Mouse (Mus musculus) thymus, adult 2 months (tissue): ENCODE measurements around the gene Dnah7c.

Experiments
- CTCF ChIP-seq: fragments of 200-500 bp; IDR thresholded peaks from 2 replicates; pipeline ENCODE4 v1.5.1; 2012; ENCODE audit warnings: mild to moderate bottlenecking, control low read depth, low read length, moderate library complexity, borderline replicate concordance; ENCODE audit not compliant: control insufficient read depth, poor library complexity, insufficient read depth; ENCODE audit errors: extremely low read depth
- POLR2A ChIP-seq: fragments of 200-500 bp; IDR thresholded peaks from 2 replicates; pipeline ENCODE4 v1.6.1; 2012; ENCODE audit warnings: mild to moderate bottlenecking, low read length, control low read depth, moderate library complexity; ENCODE audit not compliant: control insufficient read depth, poor library complexity, insufficient read depth; ENCODE audit errors: extremely low read depth

DNA sequence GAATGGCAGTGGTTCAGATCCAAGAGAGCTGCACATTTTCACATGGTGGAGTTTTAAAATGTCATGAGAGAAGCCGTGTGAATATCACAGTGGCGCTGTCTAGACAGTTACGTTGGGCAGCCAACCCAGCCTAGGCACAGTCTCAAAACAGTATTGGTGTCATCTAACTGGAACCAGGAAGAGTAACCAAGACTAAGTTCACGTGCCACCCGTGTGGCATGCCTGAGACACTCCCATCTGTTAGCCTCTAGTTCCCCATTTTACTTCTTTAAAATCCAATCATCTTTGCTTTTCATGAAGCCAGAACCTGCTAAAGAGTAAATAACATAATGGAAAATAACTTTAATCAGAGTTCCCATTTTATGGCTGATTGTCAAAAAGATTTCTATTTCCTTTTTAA, 406.5 kb downstream of the Dnah7c start:
- TF ChIP-seq CTCF (no peak), POLR2A (no peak)
